In the genomic region with DNA sequence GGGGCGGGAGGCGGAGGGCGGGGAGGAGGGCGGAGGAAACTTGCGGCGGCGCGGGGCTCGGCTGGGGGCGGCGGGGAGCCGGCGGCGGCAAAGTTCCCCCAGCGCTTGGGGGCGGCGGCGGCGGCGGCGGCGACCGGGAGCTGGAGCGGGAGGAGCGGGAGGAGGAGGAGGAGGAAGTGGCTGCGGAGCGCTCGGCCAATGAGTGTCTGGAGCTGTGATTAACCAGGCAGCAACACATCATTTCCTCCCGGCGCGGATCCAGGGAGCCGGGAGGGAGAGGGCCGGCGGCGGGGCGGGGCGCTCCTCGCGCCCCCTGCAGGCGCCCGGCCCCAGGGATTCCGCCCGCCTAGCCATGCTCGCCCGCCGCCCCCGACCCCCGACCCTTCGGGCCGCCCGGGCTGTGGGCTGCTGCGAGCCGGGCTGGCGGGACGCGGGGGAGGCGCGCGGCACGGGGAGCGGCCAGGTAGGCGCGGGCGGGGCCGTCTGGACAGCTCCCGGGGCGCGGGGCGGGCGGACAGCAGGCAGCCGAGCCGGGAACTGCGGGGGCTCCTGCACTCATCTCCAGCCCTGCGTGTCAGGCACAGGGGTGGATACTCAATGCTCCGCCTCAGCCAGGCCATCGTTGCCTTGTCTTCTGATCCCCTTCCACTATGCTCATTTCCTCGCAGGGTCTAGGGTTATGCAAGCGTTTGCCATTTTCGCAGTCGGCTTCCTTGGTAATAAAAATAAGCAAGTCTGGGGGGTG, we compare ENCODE assay signal across 8 mouse cellular contexts. TPM values are rescaled to one million over a fixed set of nuclear protein-coding genes. Genes with fewer than 3 reads are reported as not detected.
A peak's percentile ranks its signal among the peaks of the same experiment; 100 is the strongest.
DNase-seq lines count a peak whose midpoint lies in the region; ATAC-seq lines count a peak whose summit lies in the region.

TSS of gene Acvr1 (minus strand) at position 92 of the 745 bp plus-strand sequence.
TSS of gene Upp2 (plus strand) at position 233 of the 745 bp plus-strand sequence.

- H3K4me1 ChIP-seq in lung, embryonic 15.5 days = peaks cover 34% of the 10 kb centered on the region

- peak within 1 kb of the TSS; percentile 91 for H3K9ac ChIP-seq in lung, embryonic 15.5 days

- peak within 1 kb of the TSS; percentile 63 for H3K4me2 ChIP-seq in lung, embryonic 15.5 days

- no peaks in the 10 kb centered on the region for H3K36me3 ChIP-seq in lung, embryonic 15.5 days

- H3K27ac ChIP-seq in lung, embryonic 15.5 days = peak within 1 kb of the TSS; percentile 99

- peak; percentile 80 for DNase-seq in ES-CJ7 (ENCODE audit: low read depth, low spot score)
- peak; percentile 92 for DNase-seq in cerebellum, adult 11-12 months
- DNase-seq in forelimb bud, embryonic 11.5 days (ENCODE audit: low read depth, low spot score) = peak; percentile 83
- DNase-seq in heart, postnatal 4 days = peak; percentile 92
- peak; percentile 94 for DNase-seq in layer of hippocampus, adult 9-11 months
- DNase-seq in ovary, postnatal 10 days (ENCODE audit: low spot score) = peak; percentile 67
- peak; percentile 52 for DNase-seq in thymus, postnatal 25 days

- peak; percentile 97 for ATAC-seq in lung, embryonic 15.5 days (ENCODE audit: borderline replicate concordance, extremely low read depth, low FRiP score, low TSS enrichment)

- H3K9me3 ChIP-seq in lung, embryonic 15.5 days = no peaks in the 10 kb centered on the region

- H3K4me3 ChIP-seq in lung, embryonic 15.5 days = peak within 1 kb of the TSS; percentile 93

- no peaks in the 10 kb centered on the region for H3K27me3 ChIP-seq in lung, embryonic 15.5 days

- WGBS in lung, embryonic 15.5 days = 0% methylated on average over 28 of the region's 80 CpGs

RNA-seq across cellular contexts. Expression of gene Acvr1, which starts in this region (rescaled TPM):
- 10 to 100 TPM; 35.3 to 36.0 TPM for total RNA-seq in heart, postnatal 4 days (2021)
- 4.5 and 4.6 TPM in 2 replicates for polyA plus RNA-seq in lung, embryonic 15.5 days (2015; fragmentation: Nextera tagmentation; extraction: Ambion mirVana)

RNA-seq across cellular contexts. Expression of gene Upp2, which starts in this region (rescaled TPM):
- total RNA-seq in heart, postnatal 4 days (2021) = 1 to 10 TPM; 1.6 to 2.8 TPM
- 6.9 and 7.1 TPM in 2 replicates for polyA plus RNA-seq in lung, embryonic 15.5 days (2015; fragmentation: Nextera tagmentation; extraction: Ambion mirVana)

Comparison
In these comparisons a context has a peak if more than half of its experiments do, and no peak if none do; other contexts are left out.
1. Peak in every context shown above with its lines: DNase-seq, ATAC-seq, H3K4me3 ChIP-seq and H3K27ac ChIP-seq.